Mouse (Mus musculus) heart, postnatal 0 days (tissue): ENCODE data around the gene Cep72. TPM values are rescaled to one million over a fixed set of nuclear protein-coding genes. Genes with fewer than 3 reads are reported as not detected.

ENCODE experiments used
- ATAC-seq: fragments of 200-750 bp; cut with Nextera tagmentation; 2 replicates; pipeline ENCODE4 v1.8.0; 2017; ENCODE audit warnings: low read depth, moderate number of reproducible peaks, moderate library complexity; ENCODE audit not compliant: insufficient read depth
- DNase-seq: peaks from one replicate; pipeline ENCODE4 v3.0.0-alpha.2; 2016; ENCODE audit warnings: low spot score
- H3K27ac ChIP-seq: fragments of 300-500 bp; sonication (generic); 2 replicates; pipeline ENCODE4 v1.5.1; 2014; ENCODE audit warnings: low read depth, mild to moderate bottlenecking
- H3K27me3 ChIP-seq: fragments of 300-500 bp; sonication (generic); 2 replicates; pipeline ENCODE4 v1.6.1; 2014; ENCODE audit warnings: low read length, mixed read lengths; ENCODE audit not compliant: control insufficient read depth, insufficient read depth
- H3K36me3 ChIP-seq: fragments of 300-500 bp; sonication (generic); replicated peaks from 2 replicates; pipeline ENCODE4 v1.6.1; 2014; ENCODE audit warnings: low read length, mixed read lengths; ENCODE audit not compliant: control insufficient read depth, insufficient read depth
- H3K4me1 ChIP-seq: fragments of 300-500 bp; sonication (generic); 2 replicates; pipeline ENCODE4 v1.6.1; 2014; ENCODE audit warnings: antibody characterized with exemption; ENCODE audit not compliant: control insufficient read depth, insufficient read depth
- H3K4me2 ChIP-seq: fragments of 300-500 bp; sonication (generic); 2 replicates; pipeline ENCODE4 v1.6.1; 2014; ENCODE audit warnings: low read depth, mild to moderate bottlenecking, low read length, moderate library complexity
- H3K4me3 ChIP-seq: fragments of 300-500 bp; sonication (generic); 2 replicates; pipeline ENCODE4 v1.5.1; 2014; ENCODE audit warnings: low read depth, low read length
- H3K9ac ChIP-seq: fragments of 300-500 bp; sonication (generic); replicated peaks from 2 replicates; pipeline ENCODE4 v1.6.1; 2014; ENCODE audit warnings: low read depth, low read length, mixed read lengths
- H3K9me3 ChIP-seq: fragments of 300-500 bp; sonication (generic); replicated peaks from 2 replicates; pipeline ENCODE4 v1.6.1; 2016; ENCODE audit warnings: low read length; ENCODE audit not compliant: control insufficient read depth
- CTCF ChIP-seq: IDR thresholded peaks from 2 replicates; pipeline ENCODE4 v1.5.1; 2016; ENCODE audit warnings: antibody characterized with exemption, control low read depth, low read depth
- EP300 ChIP-seq: IDR thresholded peaks from 2 replicates; pipeline ENCODE4 v1.6.1; 2016; ENCODE audit warnings: antibody characterized with exemption, low read depth
- WGBS: fragments of 180-500 bp; shearing (Covaris S2); extraction: QIAGEN DNeasy Blood & Tissue Kit; methylation state at CpG from one replicate; pipeline ENCODE4 v1.1.7; 2014; 5-methylcytosine and 5-hydroxymethylcytosine counted together
- polyA plus RNA-seq: library from polyadenylated mRNA; unstranded; fragments of >200 nt; fragmentation: Nextera tagmentation; extraction: Ambion mirVana; gene quantifications from 2 replicates; pipeline ENCODE4 v1.2.1, GENCODE M21; 2015
- total RNA-seq: library from RNA; depleted of rRNA; stranded (reverse); fragments of >200 nt; gene quantifications from 2 replicates; pipeline ENCODE4 v1.2.3, GENCODE M21; 2014; ENCODE audit warnings: low replicate concordance

Cep72 gene
- total and polyA plus RNA-seq, 2 experiments from 2014 or later: 3.9 to 4.5 TPM

DNA sequence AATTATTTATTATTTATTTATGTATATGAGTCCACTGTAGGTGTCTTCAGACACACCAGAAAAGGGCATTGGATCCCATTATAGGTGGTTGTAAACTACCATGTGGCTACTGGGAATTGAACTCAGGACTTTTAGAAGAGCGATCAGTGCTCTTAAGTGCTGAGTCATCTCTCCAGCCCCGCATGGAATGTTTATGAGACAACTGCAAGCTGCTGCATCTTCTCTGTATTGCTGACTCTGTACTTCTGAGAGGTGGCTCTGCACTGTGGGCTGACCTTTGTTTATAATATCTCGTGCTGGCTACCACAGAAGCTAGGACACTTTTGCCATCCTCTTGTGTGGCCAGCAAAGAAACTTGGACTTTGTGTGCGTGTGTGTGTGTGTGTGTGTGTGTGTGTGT lies 60.6 kb downstream of the Cep72 start:
- Histone ChIP-seq H3K4me3 (no peak overlapping the region), H3K4me1 (no peaks in the 10 kb centered on the region), H3K27me3 (no peaks in the 10 kb centered on the region), H3K9me3 (no peaks in the 10 kb centered on the region), H3K27ac (no peak overlapping the region), H3K9ac (no peak overlapping the region), H3K4me2 (no peak overlapping the region), H3K36me3 (no peaks in the 10 kb centered on the region)
- WGBS: 61% methylated on average over 4 of the region's 4 CpGs
- ATAC-seq (no peak), DNase-seq (no peak)
- TF ChIP-seq CTCF: no peak
- no peak for TF ChIP-seq EP300

- TF ChIP-seq CTCF (no peak), EP300 (no peak)
- H3K9me3 ChIP-seq: no peaks in the 10 kb centered on the region
Measured at GRCm38 (mm10) chr13:74000961-74001360, 61.1 kb downstream of the Cep72 start.

DNA sequence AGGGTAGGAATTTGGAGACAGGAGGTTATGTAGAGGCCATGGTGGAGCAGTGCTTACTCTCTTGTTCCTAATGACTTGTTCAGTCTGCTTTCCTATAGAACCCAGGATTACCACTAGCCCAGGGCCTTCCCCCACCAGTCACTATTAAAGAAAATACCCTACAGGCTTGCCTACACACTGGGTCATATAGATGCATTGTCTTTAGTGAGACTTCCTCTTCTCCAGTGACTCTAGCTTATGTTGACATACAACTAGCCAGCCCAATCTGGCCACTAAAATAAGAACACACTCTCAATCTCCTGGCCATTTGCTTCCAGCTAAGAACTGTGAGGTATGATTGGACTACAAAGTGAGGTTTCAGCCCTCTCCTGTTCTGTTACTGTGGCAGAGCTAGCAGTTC lies 61.6 kb downstream of the Cep72 start:
- Histone ChIP-seq H3K27ac (no peak overlapping the region), H3K9me3 (no peaks in the 10 kb centered on the region), H3K4me3 (no peak overlapping the region), H3K4me2 (no peak overlapping the region), H3K36me3 (no peaks in the 10 kb centered on the region), H3K4me1 (no peaks in the 10 kb centered on the region), H3K27me3 (no peaks in the 10 kb centered on the region), H3K9ac (no peak overlapping the region)
- ATAC-seq (no peak), DNase-seq (no peak)
- TF ChIP-seq CTCF (no peak), EP300 (no peak)

More at GRCm38 (mm10) chr13:74000961-74001360, 61.1 kb downstream of the Cep72 start:
- no peaks in the 10 kb centered on the region for H3K4me1 ChIP-seq
- no peak overlapping the region for H3K4me2 ChIP-seq
- H3K36me3 ChIP-seq: no peaks in the 10 kb centered on the region
- DNase-seq (no peak), ATAC-seq (no peak)
- no peak overlapping the region for H3K9ac ChIP-seq
- H3K27ac ChIP-seq: no peak overlapping the region
- no peak overlapping the region for H3K4me3 ChIP-seq
- WGBS: 79% methylated on average over 6 of the region's 6 CpGs
- no peaks in the 10 kb centered on the region for H3K27me3 ChIP-seq

DNA sequence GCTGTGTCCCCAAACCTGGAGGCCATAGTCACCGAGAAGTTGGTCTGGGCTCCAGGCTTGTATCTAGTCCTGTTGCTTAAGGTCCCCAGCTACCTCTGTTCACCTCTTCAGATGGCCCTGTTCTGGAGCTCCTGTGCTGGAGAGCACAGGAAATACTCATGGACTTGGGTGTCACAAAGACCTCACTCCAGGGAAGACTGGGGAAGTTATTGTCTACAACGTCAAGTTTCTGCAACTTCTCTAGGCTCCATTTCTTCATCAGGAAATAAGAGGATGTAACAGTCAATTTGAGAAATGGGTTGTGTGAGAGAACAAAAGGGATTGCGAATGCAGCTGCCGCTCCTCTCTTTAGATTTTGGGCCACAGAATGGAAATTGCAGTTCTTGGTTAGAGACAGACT lies 65.6 kb downstream of the Cep72 start:
- no peak overlapping the region for H3K27ac ChIP-seq

DNA sequence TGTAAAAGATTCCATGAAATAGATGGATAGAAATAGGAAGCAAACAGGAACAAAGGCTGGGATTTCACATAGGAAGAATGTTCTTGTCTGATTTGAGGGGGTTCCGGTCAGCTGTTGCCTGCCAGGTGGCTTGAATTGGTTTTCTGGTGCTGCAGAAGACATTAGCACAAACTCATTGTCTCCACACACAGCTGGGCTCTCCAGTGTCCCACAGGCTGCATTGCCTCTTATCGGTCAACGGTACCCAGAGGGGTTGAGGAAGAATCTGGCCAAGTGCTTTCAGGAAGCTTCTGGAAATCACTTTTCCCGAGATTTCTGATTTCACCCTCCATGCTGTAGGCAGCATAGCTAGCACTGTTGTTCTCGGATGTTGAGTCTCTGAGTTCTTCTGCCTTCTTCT lies 70.8 kb downstream of the Cep72 start:
- TF ChIP-seq CTCF (no peak), EP300 (no peak)
- WGBS: 50% methylated on average over 5 of the region's 5 CpGs
- Histone ChIP-seq H3K27me3 (no peaks in the 10 kb centered on the region), H3K9ac (no peak overlapping the region), H3K36me3 (no peaks in the 10 kb centered on the region), H3K27ac (no peak overlapping the region; the same call in 1 of the 2 replicates), H3K4me3 (no peak overlapping the region), H3K4me1 (peaks cover 6% of the 10 kb centered on the region; the same call in 1 of the 2 replicates), H3K9me3 (no peaks in the 10 kb centered on the region), H3K4me2 (no peak overlapping the region)
- DNase-seq (no peak), ATAC-seq (peak; percentile 63)

More for the DNA sequence above, 65.6 kb downstream of the Cep72 start:
- no peaks in the 10 kb centered on the region for H3K27me3 ChIP-seq
- 76% methylated on average over 4 of the region's 4 CpGs for WGBS
- no peaks in the 10 kb centered on the region for H3K36me3 ChIP-seq
- DNase-seq (no peak), ATAC-seq (no peak)
- TF ChIP-seq CTCF (no peak), EP300 (no peak)
- no peaks in the 10 kb centered on the region for H3K4me1 ChIP-seq
- H3K9me3 ChIP-seq: no peaks in the 10 kb centered on the region
- no peak overlapping the region for H3K4me3 ChIP-seq
- no peak overlapping the region for H3K9ac ChIP-seq
- H3K4me2 ChIP-seq: no peak overlapping the region

DNA sequence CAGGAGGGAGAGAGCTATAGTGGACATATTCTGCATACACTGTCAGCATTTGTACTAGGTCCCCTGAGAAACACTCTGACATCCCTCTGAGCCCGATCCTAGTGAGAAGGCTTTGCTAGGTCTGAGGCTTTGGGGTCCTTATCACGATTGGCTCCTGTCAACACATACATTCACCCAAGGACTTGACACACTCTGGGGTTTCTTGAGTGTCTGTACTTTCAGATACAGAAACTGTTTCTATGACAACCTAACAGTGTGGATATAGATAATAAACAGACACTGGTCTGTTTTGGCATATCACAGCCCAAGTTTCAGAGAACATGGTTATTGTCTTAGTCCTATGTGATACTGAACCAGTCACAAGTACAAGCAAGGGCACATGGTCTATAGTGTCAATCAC lies 71.3 kb downstream of the Cep72 start:
- H3K27me3 ChIP-seq: no peaks in the 10 kb centered on the region
- peak; percentile 47 for ATAC-seq
- no peak overlapping the region for H3K9ac ChIP-seq
- H3K9me3 ChIP-seq: no peaks in the 10 kb centered on the region
- H3K36me3 ChIP-seq: no peaks in the 10 kb centered on the region
- H3K4me2 ChIP-seq: no peak overlapping the region
- peaks cover 6% of the 10 kb centered on the region; the same call in 1 of the 2 replicates for H3K4me1 ChIP-seq
- H3K4me3 ChIP-seq: no peak overlapping the region
- peak; percentile 6 for DNase-seq
- WGBS: 16% methylated on average over 2 of the region's 2 CpGs
- TF ChIP-seq EP300 (no peak), CTCF (no peak)
- H3K27ac ChIP-seq: no peak overlapping the region
